Mouse (Mus musculus) liver, embryonic 14.5 days (tissue): ENCODE measurements around the gene Dusp7. TPM values are rescaled to one million over a fixed set of nuclear protein-coding genes. Genes with fewer than 3 reads are reported as not detected.

ENCODE experiments used
- ATAC-seq: fragments of 200-750 bp; cut with Nextera tagmentation; 2 replicates; pipeline ENCODE4 v1.8.0; 2017; ENCODE audit warnings: moderate number of reproducible peaks, mild to moderate bottlenecking, moderate library complexity; ENCODE audit not compliant: insufficient read depth
- DNase-seq, 3 experiments: peaks; one replicate each; pipeline ENCODE4 v3.0.0-alpha.2; 2012 to 2013; ENCODE audit warnings: low read depth in 3 of 3, low spot score in 3 of 3
- H3K27ac ChIP-seq: fragments of 300-500 bp; sonication (generic); 2 replicates; pipeline ENCODE4 v1.5.1; 2014; ENCODE audit warnings: moderate library complexity, mild to moderate bottlenecking, control low read depth, inconsistent platforms
- H3K27me3 ChIP-seq: fragments of 300-500 bp; sonication (generic); 2 replicates; pipeline ENCODE4 v1.6.1; 2014; ENCODE audit warnings: mild to moderate bottlenecking, low read length, moderate library complexity; ENCODE audit not compliant: control insufficient read depth, insufficient read depth
- H3K36me3 ChIP-seq: fragments of 300-500 bp; sonication (generic); replicated peaks from 2 replicates; pipeline ENCODE4 v1.6.1; 2014; ENCODE audit warnings: low read depth; ENCODE audit not compliant: control insufficient read depth, insufficient read depth
- H3K4me1 ChIP-seq, 2 experiments: fragments of 200-500 bp in 1 of 2; fragments of 300-500 bp in 1 of 2; sonication (generic) in 1 of 2; replicated peaks; 2 replicates each; pipeline ENCODE4 v1.6.1; 2012 to 2014; ENCODE audit warnings: antibody characterized with exemption in 1 of 2, inconsistent platforms in 1 of 2, low read length in 1 of 2; ENCODE audit not compliant: control insufficient read depth in 2 of 2, insufficient read depth in 2 of 2
- H3K4me2 ChIP-seq: fragments of 300-500 bp; sonication (generic); 2 replicates; pipeline ENCODE4 v1.6.1; 2014; ENCODE audit warnings: low read depth, mild to moderate bottlenecking, control low read depth, moderate library complexity
- H3K4me3 ChIP-seq, 2 experiments: fragments of 200-500 bp in 1 of 2; fragments of 300-500 bp in 1 of 2; sonication (generic) in 1 of 2; 2 replicates each; pipeline ENCODE4 v1.5.1; 2012 to 2014; ENCODE audit warnings: low read depth in 2 of 2, low read length in 2 of 2, mild to moderate bottlenecking in 2 of 2, control low read depth in 1 of 2, inconsistent platforms in 1 of 2, moderate library complexity in 1 of 2; ENCODE audit not compliant: insufficient read depth in 1 of 2
- H3K9ac ChIP-seq: fragments of 300-500 bp; sonication (generic); replicated peaks from 2 replicates; pipeline ENCODE4 v1.6.1; 2014; ENCODE audit warnings: mild to moderate bottlenecking, control low read depth, moderate library complexity
- H3K9me3 ChIP-seq: fragments of 300-500 bp; sonication (generic); 2 replicates; pipeline ENCODE4 v1.6.1; 2016; ENCODE audit warnings: low read length, mixed read lengths; ENCODE audit not compliant: control insufficient read depth
- CTCF ChIP-seq: IDR thresholded peaks from 2 replicates; pipeline ENCODE4 v1.5.1; 2016; ENCODE audit warnings: antibody characterized with exemption, low read depth, control low read depth
- EP300 ChIP-seq: IDR thresholded peaks from 2 replicates; pipeline ENCODE4 v1.6.1; 2016; ENCODE audit warnings: antibody characterized with exemption, low read depth
- WGBS: fragments of 180-500 bp; shearing (Covaris S2); extraction: QIAGEN DNeasy Blood & Tissue Kit; methylation state at CpG from one replicate; pipeline ENCODE4 v1.1.7; 2014; ENCODE audit not compliant: insufficient replicate concordance; 5-methylcytosine and 5-hydroxymethylcytosine counted together
- polyA plus RNA-seq, 2 experiments: library from polyadenylated mRNA; depleted of rRNA in 1 of 2; stranded (reverse) in 1 of 2; unstranded in 1 of 2; fragments of >200 nt; fragmentation: Nextera tagmentation in 1 of 2; extraction: Ambion mirVana in 1 of 2; gene quantifications; 2 replicates each; pipeline versions ENCODE4 v1.2.1 to v1.2.3; 2012 to 2014

Gene Dusp7
- polyA plus RNA-seq, 2 experiments, result 4.4 to 8.2 TPM

DNA sequence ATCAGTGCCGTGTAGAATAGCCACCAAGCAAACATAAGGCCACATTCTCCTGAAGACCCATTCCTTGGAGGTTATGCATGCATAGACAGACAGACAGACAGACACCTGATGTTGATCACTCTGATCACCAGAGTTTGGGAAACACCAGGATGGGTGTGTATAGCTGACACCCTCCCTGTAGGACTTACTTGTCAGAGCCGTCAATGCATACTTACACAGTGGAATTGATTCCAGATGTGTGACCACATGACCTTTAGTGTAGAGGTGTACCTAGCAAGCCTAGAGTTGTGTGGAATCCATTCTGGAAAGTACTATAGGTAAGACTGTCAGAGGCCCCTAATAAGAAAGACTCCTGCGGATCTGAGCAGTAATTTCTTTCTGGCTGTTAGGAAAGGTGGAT is 11.3 kb upstream of the Dusp7 start:
- Histone ChIP-seq H3K36me3 (no peaks in the 10 kb centered on the region), H3K9ac (no peak overlapping the region), H3K4me2 (no peak overlapping the region), H3K27ac (no peak overlapping the region), H3K4me3 (no peak overlapping the region), H3K4me1 (peaks cover 0 to 10% of the 10 kb centered on the region in 2 experiments; a peak in 1 of 4 replicates), H3K27me3 (no peaks in the 10 kb centered on the region), H3K9me3 (no peaks in the 10 kb centered on the region)
- TF ChIP-seq CTCF (no peak), EP300 (no peak)
- WGBS, result 69% methylated on average over 3 of the region's 3 CpGs
- ATAC-seq (no peak), DNase-seq (no peak)

DNA sequence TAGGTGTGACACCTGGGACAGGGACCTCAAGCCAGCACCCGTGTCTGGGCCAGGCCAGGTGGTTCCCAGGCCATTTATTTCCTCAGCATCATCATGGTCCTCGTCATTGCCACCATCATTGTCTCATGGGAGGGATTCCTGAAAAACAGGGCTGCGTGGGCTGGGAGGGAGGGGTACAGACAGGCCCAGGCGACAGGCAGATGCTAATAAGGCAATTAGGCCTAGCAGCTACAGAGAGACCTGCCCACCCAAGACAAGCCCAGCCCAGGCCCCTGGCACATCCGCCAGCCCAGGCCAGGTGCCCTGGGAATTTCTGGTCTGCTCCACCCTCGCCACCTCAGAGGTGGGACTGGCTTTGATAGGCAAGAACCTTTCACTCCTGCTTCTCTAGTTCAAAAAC is 9.1 kb upstream of the Dusp7 start:
- no peak for TF ChIP-seq EP300
- TF ChIP-seq CTCF, result no peak
- DNase-seq (no peak), ATAC-seq (no peak)
- Histone ChIP-seq H3K27ac (no peak overlapping the region), H3K9me3 (no peaks in the 10 kb centered on the region), H3K27me3 (no peaks in the 10 kb centered on the region), H3K9ac (no peak overlapping the region), H3K4me3 (no peak overlapping the region), H3K4me1 (peaks cover 0 to 2% of the 10 kb centered on the region in 2 experiments; a peak in 1 of 4 replicates), H3K4me2 (no peak overlapping the region), H3K36me3 (no peaks in the 10 kb centered on the region)
- WGBS, result 62% methylated on average over 6 of the region's 6 CpGs

DNA sequence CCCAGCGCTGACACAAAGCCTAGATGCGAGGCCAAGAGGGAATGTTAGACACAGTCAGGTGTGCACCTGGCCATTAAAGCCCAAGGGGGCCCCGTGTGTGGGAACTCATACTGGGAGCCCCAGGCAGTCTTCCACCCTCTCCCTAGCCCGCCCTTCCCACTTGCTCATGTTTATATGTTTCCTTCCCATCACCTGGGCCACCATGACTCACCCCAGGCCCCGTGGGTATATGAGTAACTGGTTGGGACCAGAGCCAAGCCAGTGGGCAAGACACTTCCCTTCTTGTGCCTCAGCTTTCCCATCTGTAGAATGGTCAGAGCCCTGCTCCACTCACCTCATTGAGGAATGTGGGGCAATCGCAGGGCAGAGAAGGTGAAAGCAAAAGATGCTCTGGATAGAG is 7.3 kb upstream of the Dusp7 start:
- no peaks in the 10 kb centered on the region for H3K9me3 ChIP-seq
- H3K4me1 ChIP-seq, result no peaks in the 10 kb centered on the region
- ATAC-seq, result no peak
- no peak overlapping the region for H3K9ac ChIP-seq
- WGBS, result 64% methylated on average over 6 of the region's 6 CpGs
- H3K4me2 ChIP-seq, result no peak overlapping the region
- no peaks in the 10 kb centered on the region for H3K36me3 ChIP-seq
- DNase-seq, result no peak
- no peak overlapping the region for H3K27ac ChIP-seq
- TF ChIP-seq CTCF, result no peak
- no peaks in the 10 kb centered on the region for H3K27me3 ChIP-seq
- H3K4me3 ChIP-seq, result no peak overlapping the region

DNA sequence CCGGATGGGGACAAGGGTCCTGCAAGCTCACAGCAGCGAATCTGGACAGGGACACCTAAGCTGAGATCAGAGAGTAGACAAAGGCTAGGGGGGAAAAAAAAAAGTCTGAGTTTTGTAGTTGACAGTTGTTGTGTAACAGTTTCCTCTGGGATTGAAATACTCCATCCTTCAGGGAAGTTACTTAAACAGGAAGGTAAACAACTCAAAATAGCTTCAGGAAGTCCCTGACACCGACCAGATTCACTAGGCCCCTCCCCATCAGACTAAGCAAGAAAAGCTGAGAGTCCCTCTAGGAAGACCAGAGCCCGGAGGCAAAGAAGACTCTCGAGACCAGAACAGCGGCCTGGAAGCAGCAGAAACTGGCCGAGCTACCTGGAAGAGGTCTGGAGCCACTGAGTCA is 3.1 kb upstream of the Dusp7 start:
- H3K9ac ChIP-seq, result no peak overlapping the region
- no peak overlapping the region for H3K27ac ChIP-seq
- peaks cover 12 to 14% of the 10 kb centered on the region in 2 experiments for H3K4me1 ChIP-seq
- no peak overlapping the region for H3K4me3 ChIP-seq
- no peak for TF ChIP-seq EP300
- no peak for TF ChIP-seq CTCF
- H3K4me2 ChIP-seq, result no peak overlapping the region
- H3K36me3 ChIP-seq, result no peaks in the 10 kb centered on the region
- 27% methylated on average over 7 of the region's 7 CpGs for WGBS
- H3K9me3 ChIP-seq, result no peaks in the 10 kb centered on the region
- DNase-seq, result no peak
- H3K27me3 ChIP-seq, result peaks cover 9% of the 10 kb centered on the region; the same call in 1 of the 2 replicates
- ATAC-seq, result no peak

DNA sequence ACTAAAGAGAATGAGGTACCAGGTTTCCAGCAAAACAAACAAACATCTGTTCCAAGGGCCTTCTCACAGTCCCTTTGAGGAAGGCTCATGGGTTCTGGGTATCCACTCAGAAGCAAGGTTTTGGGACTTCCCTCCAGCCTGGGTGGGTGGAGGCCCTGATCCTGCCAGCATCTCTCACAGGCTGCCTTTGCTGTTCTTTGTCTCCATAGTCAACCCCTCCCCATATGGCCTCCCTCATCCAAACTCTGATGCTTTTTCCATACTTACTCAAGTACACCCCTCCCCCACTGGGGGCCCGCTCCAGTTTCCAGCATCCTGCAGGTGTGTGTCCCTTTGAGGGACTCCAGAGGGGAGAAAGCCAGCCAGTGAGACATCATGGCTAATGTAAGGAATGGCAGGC is 2.2 kb upstream of the Dusp7 start:
- TF ChIP-seq EP300, result no peak
- no peak for TF ChIP-seq CTCF
- no peak for DNase-seq
- H3K4me1 ChIP-seq, result peaks cover 12 to 15% of the 10 kb centered on the region in 2 experiments
- ATAC-seq, result no peak
- WGBS, result 60% methylated on average over 1 of the region's 1 CpGs
- no peak overlapping the region for H3K9ac ChIP-seq
- H3K36me3 ChIP-seq, result no peaks in the 10 kb centered on the region
- H3K9me3 ChIP-seq, result no peaks in the 10 kb centered on the region
- H3K27ac ChIP-seq, result no peak overlapping the region
- no peak overlapping the region for H3K4me2 ChIP-seq
- peaks cover 9% of the 10 kb centered on the region; the same call in 1 of the 2 replicates for H3K27me3 ChIP-seq
- no peak overlapping the region for H3K4me3 ChIP-seq
